Mouse (Mus musculus): ENCODE measurements around the gene Mthfd2. TPM values are rescaled to one million over a fixed set of nuclear protein-coding genes. Genes with fewer than 3 reads are reported as not detected.
A peak's percentile ranks its signal among the peaks of the same experiment; 100 is the strongest.

The Mthfd2 gene
- polyA plus RNA-seq, 1 experiment, result 120 TPM

GRCm38 (mm10) chr6:83326394-83326736, 657 bp upstream of the Mthfd2 start:
- peak overlapping the region; percentile 69 for H3K4me3 ChIP-seq (ENCODE audit: insufficient read depth, poor library complexity, severe bottlenecking)
- H3K36me3 ChIP-seq (ENCODE audit: control insufficient read depth, insufficient read depth), result peaks cover 23% of the 10 kb centered on the region
- H3K79me3 ChIP-seq (ENCODE audit: low read depth), result peaks cover 44% of the 10 kb centered on the region
- peak overlapping the region; percentile 62 for H3ac ChIP-seq (ENCODE audit: control insufficient read depth, insufficient read length, low read depth)
- peaks cover 52% of the 10 kb centered on the region for H3K79me2 ChIP-seq (ENCODE audit: control insufficient read depth, insufficient read depth)
- no peak for TF ChIP-seq MYOG (IDR thresholded peaks at IDR 0.05; ENCODE audit: control insufficient read depth, extremely low read depth, insufficient read length)
- TF ChIP-seq USF1 (IDR thresholded peaks at IDR 0.05; ENCODE audit: low read depth), result no peak
- TF ChIP-seq FOSL1 (IDR thresholded peaks at IDR 0.05; ENCODE audit: insufficient read depth, low read length, poor library complexity, severe bottlenecking), result no peak
- TF ChIP-seq CEBPB (IDR thresholded peaks at IDR 0.05; ENCODE audit: low read depth), result no peak
- TF ChIP-seq CTCF (IDR thresholded peaks at IDR 0.05; ENCODE audit: control insufficient read depth, insufficient read depth, insufficient read length), result no peak
- TF ChIP-seq MYOD1 (IDR thresholded peaks at IDR 0.05; ENCODE audit: control insufficient read depth, insufficient read length, low read depth), result no peak
- no peak for TF ChIP-seq MAX (IDR thresholded peaks at IDR 0.05)
- no peaks in the 10 kb centered on the region for H3K27me3 ChIP-seq (ENCODE audit: control insufficient read depth, insufficient read depth, insufficient read length)

- H3K79me2 ChIP-seq (ENCODE audit: control insufficient read depth, insufficient read depth), result peaks cover 28% of the 10 kb centered on the region
- H3K79me3 ChIP-seq (ENCODE audit: low read depth), result peaks cover 26% of the 10 kb centered on the region
- H3ac ChIP-seq (ENCODE audit: control insufficient read depth, insufficient read length, low read depth), result no peak overlapping the region
- H3K4me3 ChIP-seq (ENCODE audit: insufficient read depth, poor library complexity, severe bottlenecking), result no peak overlapping the region
- H3K36me3 ChIP-seq (ENCODE audit: control insufficient read depth, insufficient read depth), result no peaks in the 10 kb centered on the region
- H3K27me3 ChIP-seq (ENCODE audit: control insufficient read depth, insufficient read depth, insufficient read length), result no peaks in the 10 kb centered on the region
- TF ChIP-seq MYOG (IDR thresholded peaks at IDR 0.05; ENCODE audit: control insufficient read depth, extremely low read depth, insufficient read length), result no peak
- no peak for TF ChIP-seq FOSL1 (IDR thresholded peaks at IDR 0.05; ENCODE audit: insufficient read depth, low read length, poor library complexity, severe bottlenecking)
- no peak for TF ChIP-seq USF1 (IDR thresholded peaks at IDR 0.05; ENCODE audit: low read depth)
- TF ChIP-seq CTCF (IDR thresholded peaks at IDR 0.05; ENCODE audit: control insufficient read depth, insufficient read depth, insufficient read length), result no peak
- no peak for TF ChIP-seq MAX (IDR thresholded peaks at IDR 0.05)
- TF ChIP-seq MYOD1 (IDR thresholded peaks at IDR 0.05; ENCODE audit: control insufficient read depth, insufficient read length, low read depth), result no peak
- TF ChIP-seq CEBPB (IDR thresholded peaks at IDR 0.05; ENCODE audit: low read depth), result no peak
These were observed 1.9 kb downstream of the Mthfd2 start for GRCm38 (mm10) chr6:83323652-83324419.

- Histone ChIP-seq H3K79me3 (ENCODE audit: low read depth) (peaks cover 15% of the 10 kb centered on the region), H3K79me2 (ENCODE audit: control insufficient read depth, insufficient read depth) (peaks cover 18% of the 10 kb centered on the region)
- no peak for TF ChIP-seq MYOG (IDR thresholded peaks at IDR 0.05; ENCODE audit: control insufficient read depth, extremely low read depth, insufficient read length)
- TF ChIP-seq MYOD1 (IDR thresholded peaks at IDR 0.05; ENCODE audit: control insufficient read depth, insufficient read length, low read depth), result no peak
- no peak for TF ChIP-seq CTCF (IDR thresholded peaks at IDR 0.05; ENCODE audit: control insufficient read depth, insufficient read depth, insufficient read length)
- no peak for TF ChIP-seq CEBPB (IDR thresholded peaks at IDR 0.05; ENCODE audit: low read depth)
These were observed 2.9 kb downstream of the Mthfd2 start for GRCm38 (mm10) chr6:83322794-83323193.

GRCm38 (mm10) chr6:83321927-83322326, 3.8 kb downstream of the Mthfd2 start:
- Histone ChIP-seq H3K4me3 (ENCODE audit: insufficient read depth, poor library complexity, severe bottlenecking) (no peak overlapping the region), H3K27me3 (ENCODE audit: control insufficient read depth, insufficient read depth, insufficient read length) (no peaks in the 10 kb centered on the region), H3K79me3 (ENCODE audit: low read depth) (peaks cover 7% of the 10 kb centered on the region), H3K36me3 (ENCODE audit: control insufficient read depth, insufficient read depth) (no peaks in the 10 kb centered on the region), H3ac (ENCODE audit: control insufficient read depth, insufficient read length, low read depth) (no peak overlapping the region), H3K79me2 (ENCODE audit: control insufficient read depth, insufficient read depth) (peaks cover 13% of the 10 kb centered on the region)
- TF ChIP-seq MYOG (IDR thresholded peaks at IDR 0.05; ENCODE audit: control insufficient read depth, extremely low read depth, insufficient read length) (no peak), CEBPB (IDR thresholded peaks at IDR 0.05; ENCODE audit: low read depth) (no peak), MYOD1 (IDR thresholded peaks at IDR 0.05; ENCODE audit: control insufficient read depth, insufficient read length, low read depth) (no peak), CTCF (IDR thresholded peaks at IDR 0.05; ENCODE audit: control insufficient read depth, insufficient read depth, insufficient read length) (no peak), MAX (IDR thresholded peaks at IDR 0.05) (no peak), FOSL1 (IDR thresholded peaks at IDR 0.05; ENCODE audit: insufficient read depth, low read length, poor library complexity, severe bottlenecking) (no peak), USF1 (IDR thresholded peaks at IDR 0.05; ENCODE audit: low read depth) (no peak)

More at GRCm38 (mm10) chr6:83322794-83323193, 2.9 kb downstream of the Mthfd2 start:
- Histone ChIP-seq H3K4me3 (ENCODE audit: insufficient read depth, poor library complexity, severe bottlenecking) (no peak overlapping the region), H3K27me3 (ENCODE audit: control insufficient read depth, insufficient read depth, insufficient read length) (no peaks in the 10 kb centered on the region), H3ac (ENCODE audit: control insufficient read depth, insufficient read length, low read depth) (no peak overlapping the region), H3K36me3 (ENCODE audit: control insufficient read depth, insufficient read depth) (no peaks in the 10 kb centered on the region)

- no peaks in the 10 kb centered on the region for H3K27me3 ChIP-seq (ENCODE audit: control insufficient read depth, insufficient read depth, insufficient read length)
These were observed 8.5 kb downstream of the Mthfd2 start for GRCm38 (mm10) chr6:83317108-83317741.

More at GRCm38 (mm10) chr6:83317108-83317741, 8.5 kb downstream of the Mthfd2 start:
- Histone ChIP-seq H3ac (ENCODE audit: control insufficient read depth, insufficient read length, low read depth) (peak overlapping the region; percentile 96), H3K79me3 (ENCODE audit: low read depth) (peaks cover 36% of the 10 kb centered on the region), H3K36me3 (ENCODE audit: control insufficient read depth, insufficient read depth) (peaks cover 21% of the 10 kb centered on the region), H3K4me3 (ENCODE audit: insufficient read depth, poor library complexity, severe bottlenecking) (peak overlapping the region; percentile 80), H3K79me2 (ENCODE audit: control insufficient read depth, insufficient read depth) (peaks cover 45% of the 10 kb centered on the region)
- TF ChIP-seq CTCF (IDR thresholded peaks at IDR 0.05; ENCODE audit: control insufficient read depth, insufficient read depth, insufficient read length) (peak; percentile 63), MAX (IDR thresholded peaks at IDR 0.05) (peak; percentile 95), MYOG (IDR thresholded peaks at IDR 0.05; ENCODE audit: control insufficient read depth, extremely low read depth, insufficient read length) (no peak), CEBPB (IDR thresholded peaks at IDR 0.05; ENCODE audit: low read depth) (peak; percentile 57), USF1 (IDR thresholded peaks at IDR 0.05; ENCODE audit: low read depth) (no peak), FOSL1 (IDR thresholded peaks at IDR 0.05; ENCODE audit: insufficient read depth, low read length, poor library complexity, severe bottlenecking) (no peak), MYOD1 (IDR thresholded peaks at IDR 0.05; ENCODE audit: control insufficient read depth, insufficient read length, low read depth) (no peak)

All from C2C12 (cell line).